Mouse (Mus musculus): ENCODE data around the gene Ltbp4. TPM values are rescaled to one million over a fixed set of nuclear protein-coding genes. Genes with fewer than 3 reads are reported as not detected.

Ltbp4 gene
- polyA plus RNA-seq, 1 experiment from 2014 or later: 11.9 TPM

- ATAC-seq (replicated peaks; ENCODE audit: low FRiP score) (no peak), DNase-seq (ENCODE audit: low spot score) (no peak)
- Histone ChIP-seq H3K27me3 (ENCODE audit: control insufficient read depth, insufficient read depth, low read length) (peaks cover 82% of the 10 kb centered on the region), H3K9ac (ENCODE audit: low read length) (no peak overlapping the region), H3K36me3 (ENCODE audit: control insufficient read depth, insufficient read depth, low read length) (no peaks in the 10 kb centered on the region), H3K4me2 (ENCODE audit: low read depth, low read length, severe bottlenecking) (peak overlapping the region; percentile 22), H3K9me3 (ENCODE audit: control insufficient read depth, low read length) (peaks cover 3% of the 10 kb centered on the region; the same call in 1 of the 2 replicates), H3K4me1 (replicated peaks; ENCODE audit: control insufficient read depth, insufficient read depth, low read length) (peaks cover 8% of the 10 kb centered on the region; the same call in 1 of the 2 replicates), H3K4me3 (ENCODE audit: low read depth, low read length) (no peak overlapping the region; the same call in 1 of the 2 replicates), H3K27ac (ENCODE audit: low read depth, low read length) (no peak overlapping the region)
- 4% methylated on average over 44 of the region's 44 CpGs for WGBS
Observed at GRCm38 (mm10) chr7:27371715-27372462, 34.4 kb upstream of the Ltbp4 start.

- H3K4me1 ChIP-seq (replicated peaks; ENCODE audit: control insufficient read depth, insufficient read depth, low read length): peaks cover 13% of the 10 kb centered on the region; the same call in 1 of the 2 replicates
- ATAC-seq (replicated peaks; ENCODE audit: low FRiP score) (no peak), DNase-seq (ENCODE audit: low spot score) (no peak)
- H3K9ac ChIP-seq (ENCODE audit: low read length): no peak overlapping the region
- H3K27ac ChIP-seq (ENCODE audit: low read depth, low read length): no peak overlapping the region
- H3K4me2 ChIP-seq (ENCODE audit: low read depth, low read length, severe bottlenecking): no peak overlapping the region
- peaks cover 95% of the 10 kb centered on the region for H3K27me3 ChIP-seq (ENCODE audit: control insufficient read depth, insufficient read depth, low read length)
- 81% methylated on average over 19 of the region's 19 CpGs for WGBS
- no peaks in the 10 kb centered on the region for H3K36me3 ChIP-seq (ENCODE audit: control insufficient read depth, insufficient read depth, low read length)
- H3K9me3 ChIP-seq (ENCODE audit: control insufficient read depth, low read length): peaks cover 3% of the 10 kb centered on the region; the same call in 1 of the 2 replicates
- H3K4me3 ChIP-seq (ENCODE audit: low read depth, low read length): no peak overlapping the region
Observed at GRCm38 (mm10) chr7:27369111-27369510, 31.6 kb upstream of the Ltbp4 start.

- Histone ChIP-seq H3K36me3 (ENCODE audit: control insufficient read depth, insufficient read depth, low read length) (no peaks in the 10 kb centered on the region), H3K27me3 (ENCODE audit: control insufficient read depth, insufficient read depth, low read length) (peaks cover 99% of the 10 kb centered on the region), H3K27ac (ENCODE audit: low read depth, low read length) (no peak overlapping the region), H3K9me3 (ENCODE audit: control insufficient read depth, low read length) (peaks cover 3% of the 10 kb centered on the region; the same call in 1 of the 2 replicates), H3K9ac (ENCODE audit: low read length) (no peak overlapping the region), H3K4me2 (ENCODE audit: low read depth, low read length, severe bottlenecking) (no peak overlapping the region), H3K4me3 (ENCODE audit: low read depth, low read length) (no peak overlapping the region), H3K4me1 (replicated peaks; ENCODE audit: control insufficient read depth, insufficient read depth, low read length) (peaks cover 14% of the 10 kb centered on the region; the same call in 1 of the 2 replicates)
- ATAC-seq (replicated peaks; ENCODE audit: low FRiP score) (no peak), DNase-seq (ENCODE audit: low spot score) (no peak)
- 14% methylated on average over 11 of the region's 11 CpGs for WGBS
Observed at GRCm38 (mm10) chr7:27367976-27368375, 30.5 kb upstream of the Ltbp4 start.

GRCm38 (mm10) chr7:27366082-27366844 lies 28.8 kb upstream of the Ltbp4 start:
- H3K4me1 ChIP-seq (replicated peaks; ENCODE audit: control insufficient read depth, insufficient read depth, low read length): peaks cover 10% of the 10 kb centered on the region; the same call in 1 of the 2 replicates
- H3K27ac ChIP-seq (ENCODE audit: low read depth, low read length): no peak overlapping the region
- H3K4me2 ChIP-seq (ENCODE audit: low read depth, low read length, severe bottlenecking): no peak overlapping the region
- DNase-seq (ENCODE audit: low spot score) (no peak), ATAC-seq (replicated peaks; ENCODE audit: low FRiP score) (no peak)
- 38% methylated on average over 21 of the region's 21 CpGs for WGBS
- no peaks in the 10 kb centered on the region for H3K36me3 ChIP-seq (ENCODE audit: control insufficient read depth, insufficient read depth, low read length)
- H3K9ac ChIP-seq (ENCODE audit: low read length): no peak overlapping the region
- no peak overlapping the region for H3K4me3 ChIP-seq (ENCODE audit: low read depth, low read length)
- peaks cover 88% of the 10 kb centered on the region for H3K27me3 ChIP-seq (ENCODE audit: control insufficient read depth, insufficient read depth, low read length)
- H3K9me3 ChIP-seq (ENCODE audit: control insufficient read depth, low read length): peaks cover 3% of the 10 kb centered on the region; the same call in 1 of the 2 replicates

DNA sequence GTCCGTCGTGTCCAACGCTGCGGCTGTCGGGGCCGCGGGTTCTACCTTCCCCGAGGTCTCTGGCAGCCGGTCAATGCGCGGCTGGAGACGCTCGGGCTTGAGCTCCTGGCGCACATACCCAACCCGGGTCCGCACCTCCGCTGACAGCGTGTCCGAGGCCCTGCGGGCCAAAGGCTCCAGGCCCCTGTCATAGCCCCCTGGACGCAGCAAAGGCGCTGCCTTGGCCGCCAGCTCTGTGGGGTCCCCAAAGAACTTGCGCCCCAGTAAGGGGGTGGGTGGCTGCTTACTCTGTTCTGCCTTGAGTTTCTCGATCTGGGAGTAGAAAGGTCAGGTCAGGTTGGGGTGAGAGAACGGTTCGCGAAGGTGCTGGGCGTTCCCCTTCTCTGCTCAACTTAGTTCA lies 26.9 kb upstream of the Ltbp4 start:
- H3K27ac ChIP-seq (ENCODE audit: low read depth, low read length): no peak overlapping the region
- no peaks in the 10 kb centered on the region for H3K9me3 ChIP-seq (ENCODE audit: control insufficient read depth, low read length)
- no peaks in the 10 kb centered on the region for H3K36me3 ChIP-seq (ENCODE audit: control insufficient read depth, insufficient read depth, low read length)
- no peak overlapping the region for H3K9ac ChIP-seq (ENCODE audit: low read length)
- DNase-seq (ENCODE audit: low spot score) (no peak), ATAC-seq (replicated peaks; ENCODE audit: low FRiP score) (no peak)
- 3% methylated on average over 29 of the region's 29 CpGs for WGBS
- no peak overlapping the region for H3K4me3 ChIP-seq (ENCODE audit: low read depth, low read length)
- peaks cover 10% of the 10 kb centered on the region; the same call in 1 of the 2 replicates for H3K4me1 ChIP-seq (replicated peaks; ENCODE audit: control insufficient read depth, insufficient read depth, low read length)
- peaks cover 71% of the 10 kb centered on the region for H3K27me3 ChIP-seq (ENCODE audit: control insufficient read depth, insufficient read depth, low read length)
- no peak overlapping the region for H3K4me2 ChIP-seq (ENCODE audit: low read depth, low read length, severe bottlenecking)

DNA sequence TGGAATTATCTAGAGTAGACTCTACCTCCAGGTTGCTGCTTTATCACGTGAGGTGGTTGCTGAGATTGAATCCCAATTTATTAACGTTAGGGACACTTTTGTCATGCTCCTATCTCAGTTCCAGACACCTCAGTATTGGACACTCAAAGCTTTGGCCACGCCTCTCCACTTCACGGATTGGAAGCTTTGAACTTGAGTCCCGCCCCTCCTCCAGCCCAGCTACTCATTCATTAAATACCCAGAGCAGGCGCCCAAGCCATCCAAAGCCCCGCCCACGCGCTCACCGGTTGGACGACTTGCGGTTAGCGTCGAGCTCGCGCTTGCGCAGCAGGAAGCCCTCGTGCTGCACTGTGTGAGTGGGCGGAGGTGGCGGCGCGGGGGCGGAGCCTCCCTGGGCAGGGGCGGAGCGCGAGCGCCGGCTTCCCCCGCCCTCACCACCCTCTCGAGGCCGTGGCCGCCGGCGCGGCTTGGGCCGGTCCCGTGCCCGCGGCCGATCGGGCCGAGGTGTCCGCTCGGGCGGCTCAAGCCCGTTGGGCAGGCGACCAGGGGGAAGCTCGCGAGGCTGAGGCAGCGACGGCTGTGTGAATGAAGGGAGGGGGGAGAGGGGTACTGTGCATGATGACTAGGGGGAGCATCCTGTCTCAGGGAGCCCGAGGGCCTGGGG lies 23.9 kb upstream of the Ltbp4 start:
- Histone ChIP-seq H3K9ac (ENCODE audit: low read length) (peak overlapping the region; percentile 60), H3K4me2 (ENCODE audit: low read depth, low read length, severe bottlenecking) (peak overlapping the region; percentile 83), H3K9me3 (ENCODE audit: control insufficient read depth, low read length) (no peaks in the 10 kb centered on the region), H3K27ac (ENCODE audit: low read depth, low read length) (no peak overlapping the region), H3K4me3 (ENCODE audit: low read depth, low read length) (peak overlapping the region; percentile 41), H3K4me1 (replicated peaks; ENCODE audit: control insufficient read depth, insufficient read depth, low read length) (peaks cover 6% of the 10 kb centered on the region; the same call in 1 of the 2 replicates), H3K36me3 (ENCODE audit: control insufficient read depth, insufficient read depth, low read length) (no peaks in the 10 kb centered on the region), H3K27me3 (ENCODE audit: control insufficient read depth, insufficient read depth, low read length) (peaks cover 53% of the 10 kb centered on the region)
- WGBS: under 1% methylated on average over 52 of the region's 52 CpGs
- DNase-seq (ENCODE audit: low spot score) (peak; percentile 100), ATAC-seq (replicated peaks; ENCODE audit: low FRiP score) (peak; percentile 95)

DNA sequence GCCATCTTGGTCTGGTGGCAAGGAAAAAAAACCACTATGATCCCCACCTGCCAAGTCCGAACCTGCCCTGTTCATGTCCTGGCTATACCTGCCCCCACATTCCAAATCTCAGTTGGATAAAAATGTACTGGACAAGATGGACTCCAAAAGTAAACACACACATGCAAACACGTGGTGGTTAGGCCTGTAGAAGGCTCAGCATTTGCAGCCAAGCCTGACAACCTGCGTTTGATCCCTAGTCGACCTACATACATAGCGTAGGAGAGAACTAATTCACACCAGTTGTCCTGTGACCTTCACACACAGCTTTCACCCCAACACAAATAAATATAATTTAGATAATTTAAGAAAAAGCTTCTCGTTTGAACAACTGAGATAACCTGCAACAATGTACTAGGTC lies 23.3 kb upstream of the Ltbp4 start:
- Histone ChIP-seq H3K4me3 (ENCODE audit: low read depth, low read length) (peak overlapping the region; percentile 41; the same call in 1 of the 2 replicates), H3K27ac (ENCODE audit: low read depth, low read length) (no peak overlapping the region), H3K9me3 (ENCODE audit: control insufficient read depth, low read length) (no peaks in the 10 kb centered on the region), H3K4me1 (replicated peaks; ENCODE audit: control insufficient read depth, insufficient read depth, low read length) (peaks cover 6% of the 10 kb centered on the region; the same call in 1 of the 2 replicates), H3K4me2 (ENCODE audit: low read depth, low read length, severe bottlenecking) (peak overlapping the region; percentile 35; the same call in 1 of the 2 replicates), H3K36me3 (ENCODE audit: control insufficient read depth, insufficient read depth, low read length) (no peaks in the 10 kb centered on the region), H3K9ac (ENCODE audit: low read length) (no peak overlapping the region), H3K27me3 (ENCODE audit: control insufficient read depth, insufficient read depth, low read length) (peaks cover 49% of the 10 kb centered on the region)
- WGBS: 52% methylated on average over 6 of the region's 6 CpGs
- no peak for ATAC-seq (replicated peaks; ENCODE audit: low FRiP score)
- DNase-seq (ENCODE audit: low spot score): no peak

DNA sequence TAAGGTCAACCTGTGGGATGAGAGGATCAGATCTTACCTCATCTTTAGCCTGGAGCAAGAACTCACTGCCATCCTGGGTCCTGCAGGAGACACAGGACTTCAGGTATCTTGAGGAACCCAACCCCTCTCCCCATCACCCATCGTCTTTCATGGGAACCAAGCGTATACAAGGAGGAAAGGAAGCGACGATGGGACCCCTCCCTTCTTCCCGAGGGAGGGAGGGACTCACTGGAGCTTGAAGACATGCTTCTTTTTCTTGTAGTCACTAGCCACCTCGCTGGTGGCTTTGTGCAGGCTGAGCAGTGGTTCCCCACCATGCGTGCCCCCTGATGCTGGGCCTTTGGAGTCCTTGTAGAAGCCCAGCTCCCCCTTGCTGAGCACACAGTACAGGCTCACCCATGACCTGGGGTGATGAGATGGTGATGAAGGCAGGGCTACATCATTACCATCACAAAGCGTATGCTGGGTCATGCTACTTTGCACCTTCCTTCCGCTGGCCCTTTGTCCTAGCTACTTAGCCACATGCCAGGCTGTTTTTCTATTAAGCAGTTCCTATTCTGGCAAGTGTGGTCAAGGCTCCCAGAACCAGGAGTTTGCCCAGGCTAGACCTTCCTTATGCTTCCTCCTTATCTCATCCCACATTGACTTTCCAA lies 22.3 kb upstream of the Ltbp4 start:
- 87% methylated on average over 9 of the region's 9 CpGs for WGBS
- no peak for ATAC-seq (replicated peaks; ENCODE audit: low FRiP score)
- Histone ChIP-seq H3K4me2 (ENCODE audit: low read depth, low read length, severe bottlenecking) (no peak overlapping the region), H3K27ac (ENCODE audit: low read depth, low read length) (no peak overlapping the region), H3K4me1 (replicated peaks; ENCODE audit: control insufficient read depth, insufficient read depth, low read length) (peaks cover 8% of the 10 kb centered on the region; the same call in 1 of the 2 replicates), H3K9ac (ENCODE audit: low read length) (no peak overlapping the region), H3K27me3 (ENCODE audit: control insufficient read depth, insufficient read depth, low read length) (peaks cover 40% of the 10 kb centered on the region), H3K9me3 (ENCODE audit: control insufficient read depth, low read length) (no peaks in the 10 kb centered on the region), H3K36me3 (ENCODE audit: control insufficient read depth, insufficient read depth, low read length) (no peaks in the 10 kb centered on the region), H3K4me3 (ENCODE audit: low read depth, low read length) (no peak overlapping the region)
- DNase-seq (ENCODE audit: low spot score): no peak

All from forebrain, embryonic 11.5 days (tissue).